Mouse (Mus musculus) brain, embryonic 14.5 days (tissue): ENCODE results near the gene Cfap221.

Experiments
- CTCF ChIP-seq: fragments of 200-500 bp; IDR thresholded peaks from 2 replicates; pipeline ENCODE4 v1.5.1; 2012; ENCODE audit warnings: inconsistent platforms, mild to moderate bottlenecking, moderate library complexity, borderline replicate concordance; ENCODE audit not compliant: insufficient read depth, insufficient read length; ENCODE audit errors: extremely low read depth
- POLR2A ChIP-seq: fragments of 200-500 bp; IDR thresholded peaks from 2 replicates; pipeline ENCODE4 v1.6.1; 2012; ENCODE audit warnings: mild to moderate bottlenecking, inconsistent platforms, borderline replicate concordance; ENCODE audit not compliant: poor library complexity, insufficient read depth, insufficient read length, severe bottlenecking; ENCODE audit errors: extremely low read depth

DNA sequence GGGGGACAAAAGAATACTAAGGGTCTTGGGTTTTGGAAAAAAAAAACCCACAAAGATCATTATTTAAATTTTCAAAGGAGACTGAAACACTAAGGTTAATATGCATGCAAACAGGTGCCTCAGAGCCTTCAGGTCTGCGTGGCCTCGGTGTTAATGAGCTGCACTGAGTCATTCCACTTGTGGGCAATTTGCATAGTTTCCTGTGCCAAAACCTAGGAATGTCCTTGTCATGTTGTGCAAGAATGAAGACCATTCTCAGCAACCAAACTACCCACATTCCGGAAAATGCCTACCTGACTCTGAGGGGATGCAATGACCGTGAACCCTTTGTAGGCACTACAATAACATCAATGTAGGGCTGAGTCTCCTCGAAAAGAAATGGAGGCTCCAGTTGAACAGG lies 10.5 kb downstream of the Cfap221 start:
- TF ChIP-seq CTCF (no peak), POLR2A (no peak)
